Mouse (Mus musculus) layer of hippocampus, adult 9-11 months (tissue): ENCODE measurements around the gene Dab2ip.

ENCODE experiments used
- DNase-seq: peaks from one replicate; pipeline ENCODE4 v3.0.0; 2022

Dab2ip gene

DNA sequence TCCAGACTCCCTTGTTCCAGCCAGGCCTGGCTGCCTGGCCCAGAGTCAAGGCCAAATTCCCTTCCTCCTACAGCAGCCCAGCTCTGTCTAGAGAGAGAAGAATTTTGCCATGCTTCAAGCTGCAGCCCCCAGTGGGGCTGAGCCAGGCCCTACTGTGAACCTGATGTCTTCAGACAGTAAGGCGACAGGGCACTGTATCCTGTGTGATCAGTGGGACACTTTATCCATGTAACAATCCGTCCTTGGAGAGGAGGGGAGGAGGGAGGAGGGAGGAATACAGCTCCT, 1.4 kb downstream of the Dab2ip start:
- no peak for DNase-seq

DNA sequence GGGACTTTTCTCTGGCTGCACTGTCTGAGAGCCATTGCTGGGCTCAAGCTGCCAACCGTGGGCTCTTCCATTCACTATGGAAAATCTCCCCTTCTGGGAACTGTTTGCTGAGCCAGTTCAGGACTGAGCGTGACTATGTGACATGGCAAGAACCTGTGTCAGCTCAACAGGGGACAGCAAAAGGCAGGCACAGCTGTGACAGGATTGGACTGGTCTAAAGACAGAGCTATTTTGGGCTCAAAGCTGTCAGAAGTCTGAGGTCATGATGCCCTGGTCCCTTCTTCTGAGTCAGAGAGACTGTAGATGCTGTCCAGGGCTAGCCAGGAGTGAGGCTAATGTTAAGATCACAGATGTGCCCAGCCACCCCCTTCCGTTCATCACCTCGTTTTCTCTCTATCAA, 5.7 kb downstream of the Dab2ip start:
- DNase-seq: no peak

GRCm38 (mm10) chr2:35565051-35565836, 7.2 kb downstream of the Dab2ip start:
- DNase-seq: no peak

- no peak for DNase-seq
These were observed 9.1 kb downstream of the Dab2ip start for GRCm38 (mm10) chr2:35566957-35567693.

DNA sequence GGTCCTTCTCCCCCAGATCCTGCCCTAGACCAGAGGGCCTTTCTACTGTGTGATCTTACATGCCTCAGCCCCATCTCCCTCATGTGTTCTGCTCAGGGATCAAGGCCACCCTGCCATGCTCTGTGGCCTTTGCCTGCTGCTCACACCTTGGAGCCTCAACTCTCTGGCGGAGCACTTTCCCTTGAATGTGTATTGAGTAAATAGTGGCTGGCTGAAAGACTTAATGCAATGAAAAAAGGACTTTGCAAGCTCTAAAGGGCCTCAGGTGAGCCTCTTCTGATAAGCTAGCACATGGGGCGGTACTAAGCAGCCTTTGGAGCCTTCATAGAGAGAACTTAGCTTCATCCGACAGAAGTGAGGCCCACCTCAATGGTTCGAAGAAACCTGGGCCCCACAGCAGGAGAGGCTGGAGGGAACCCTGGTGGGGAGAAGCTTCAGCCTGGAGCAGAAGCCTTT, 9.7 kb downstream of the Dab2ip start:
- no peak for DNase-seq

DNA sequence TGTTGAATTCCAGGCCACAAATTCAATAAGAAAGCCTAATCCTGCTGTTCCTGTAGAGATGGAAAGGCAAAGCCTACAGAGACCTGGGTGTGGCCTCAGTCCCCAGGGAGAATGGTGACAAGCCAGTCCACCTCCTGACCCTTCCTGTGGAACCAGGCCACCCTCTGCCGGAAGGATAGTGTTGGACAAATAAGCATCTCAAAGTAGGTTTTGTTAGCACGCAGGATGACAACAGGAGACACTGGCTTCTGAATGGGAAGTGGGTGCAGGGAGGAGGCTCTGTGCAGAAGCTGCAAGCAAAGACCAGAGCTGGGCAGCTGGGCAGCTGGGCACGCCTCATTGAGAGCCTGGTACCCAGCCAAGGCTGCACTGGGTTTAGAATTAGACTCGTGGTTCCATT, 12.7 kb downstream of the Dab2ip start:
- DNase-seq: no peak

GRCm38 (mm10) chr2:35574643-35575042, 16.6 kb downstream of the Dab2ip start:
- no peak for DNase-seq

DNA sequence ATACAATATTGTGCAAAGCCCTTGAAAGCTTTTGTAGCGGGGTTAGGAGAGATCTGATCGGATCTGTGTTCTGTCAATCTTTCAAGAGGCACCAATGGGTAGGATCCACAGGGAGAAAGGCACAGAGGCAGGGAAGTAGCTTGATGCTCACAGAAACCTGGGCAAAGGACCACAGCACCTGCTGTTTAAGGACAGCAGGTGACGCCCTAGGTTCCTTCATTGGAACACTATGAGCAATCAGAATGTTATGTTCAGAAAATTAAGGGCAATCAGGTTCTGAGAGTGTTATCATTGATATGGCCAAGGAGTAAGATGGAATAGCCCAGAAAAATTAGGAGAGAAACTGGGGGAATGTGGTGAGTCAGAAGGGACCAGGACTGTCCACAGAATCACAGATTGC, 18.6 kb downstream of the Dab2ip start:
- DNase-seq: no peak

DNA sequence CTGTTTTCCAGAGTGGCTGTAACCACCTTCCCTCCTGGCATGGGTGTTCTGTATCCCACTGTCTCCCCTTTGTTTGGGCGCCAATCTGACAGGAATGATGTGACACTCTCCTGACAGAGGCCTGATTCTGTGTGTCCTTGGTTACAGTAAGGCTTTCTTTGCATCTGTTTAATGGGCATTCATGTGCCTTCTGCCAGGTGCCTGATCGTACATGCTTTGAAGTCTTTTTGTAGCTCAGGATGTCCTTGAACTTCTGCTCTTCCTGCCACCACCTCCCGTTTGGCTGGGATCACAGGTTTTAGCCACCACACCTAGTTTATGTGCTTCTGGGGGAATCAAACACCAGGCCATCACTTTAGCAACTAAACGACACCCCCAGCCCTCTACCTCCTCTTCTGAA, 22.0 kb downstream of the Dab2ip start:
- no peak for DNase-seq

DNA sequence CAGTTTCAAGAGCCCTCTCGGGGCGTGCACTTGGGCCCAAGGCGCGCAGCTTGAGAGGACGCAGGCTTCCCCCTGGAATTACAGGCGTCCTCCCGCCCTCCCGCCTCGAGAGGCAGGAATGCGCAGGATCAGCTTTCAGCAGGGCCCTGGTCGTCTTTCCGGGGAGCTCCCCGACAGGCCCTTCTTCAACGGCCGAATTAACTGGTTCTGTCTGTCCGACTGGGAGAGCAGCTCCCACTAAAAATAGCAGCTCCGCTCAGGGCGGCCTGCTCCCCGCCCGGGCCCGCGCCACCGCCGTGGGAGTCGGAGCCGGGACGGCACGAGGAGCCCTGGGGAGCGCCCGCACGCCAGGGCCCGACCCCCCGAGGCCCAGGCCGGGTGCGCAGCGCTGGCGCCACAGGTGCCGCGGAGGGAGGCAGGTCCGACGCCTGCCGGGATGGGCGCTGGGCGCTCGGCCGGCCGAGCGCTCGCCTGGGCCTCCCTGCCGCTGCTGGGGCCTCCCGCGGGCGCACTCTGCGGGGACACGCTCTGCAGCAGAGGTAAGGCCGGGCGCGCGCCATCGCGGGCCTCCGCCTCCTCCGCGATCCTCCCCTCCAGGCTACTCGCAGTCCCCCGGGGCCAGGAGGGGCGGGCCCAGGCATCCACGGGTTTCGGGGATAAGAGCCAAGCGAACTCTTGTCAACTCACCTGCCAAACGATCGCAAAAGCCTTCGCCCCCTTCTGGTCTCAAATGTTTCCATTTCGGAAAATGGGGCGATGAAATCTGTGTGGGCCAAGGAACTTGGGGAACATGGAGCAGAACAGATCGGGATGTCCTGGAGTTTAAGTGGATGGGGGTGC, 23.7 kb downstream of the Dab2ip start:
- DNase-seq: no peak

DNA sequence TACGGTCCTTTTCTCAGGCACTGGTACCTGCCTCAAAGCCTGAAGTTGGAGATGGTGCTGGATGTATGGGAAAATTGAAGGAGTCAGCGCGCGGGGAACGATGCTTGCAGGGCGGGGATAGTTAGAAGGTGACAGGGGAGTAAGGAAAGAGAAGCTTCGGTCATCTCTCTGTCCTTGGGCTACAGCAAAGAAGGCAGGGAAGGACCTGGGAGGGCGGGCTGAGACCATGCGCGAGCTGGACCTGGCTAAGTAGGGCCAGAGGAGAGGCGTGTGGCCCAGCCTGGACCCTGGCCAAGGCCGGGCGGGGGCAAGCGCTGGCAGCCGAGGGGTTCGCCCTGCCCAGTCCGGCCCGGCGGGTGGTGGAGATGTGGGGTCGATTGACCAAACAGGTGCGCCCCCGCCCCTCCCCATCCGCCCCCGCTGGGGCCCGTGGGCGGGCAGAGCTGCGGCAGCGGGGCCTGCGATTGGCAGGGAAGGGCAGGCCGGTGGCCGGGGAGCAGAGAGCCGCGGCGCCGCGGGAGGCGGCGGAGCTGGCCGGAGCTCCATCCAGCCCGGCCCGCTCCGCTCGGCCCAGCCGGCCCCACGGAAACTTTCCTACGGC, 24.4 kb downstream of the Dab2ip start:
- peak; percentile 33 for DNase-seq

GRCm38 (mm10) chr2:35583406-35583805, 25.3 kb downstream of the Dab2ip start:
- no peak for DNase-seq

DNA sequence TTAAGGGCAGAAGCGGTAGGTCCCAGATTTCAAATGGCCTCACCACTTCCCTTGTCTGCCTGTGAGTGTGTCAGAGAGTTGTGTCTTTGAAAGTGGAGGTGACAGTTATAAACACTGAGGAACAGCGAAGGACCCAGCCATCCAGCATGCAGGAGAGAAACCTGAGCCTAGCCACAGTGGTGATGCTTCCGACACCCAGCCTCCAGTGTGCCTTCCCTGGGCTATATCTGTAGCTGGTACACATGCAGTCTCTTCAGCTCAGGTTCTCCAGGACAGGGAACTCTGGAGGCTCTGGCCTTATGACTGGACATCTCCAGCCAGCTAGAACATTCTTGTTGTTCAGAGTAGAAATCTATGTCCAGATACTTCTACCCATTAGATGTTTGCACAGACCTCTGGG, 25.9 kb downstream of the Dab2ip start:
- no peak for DNase-seq

DNA sequence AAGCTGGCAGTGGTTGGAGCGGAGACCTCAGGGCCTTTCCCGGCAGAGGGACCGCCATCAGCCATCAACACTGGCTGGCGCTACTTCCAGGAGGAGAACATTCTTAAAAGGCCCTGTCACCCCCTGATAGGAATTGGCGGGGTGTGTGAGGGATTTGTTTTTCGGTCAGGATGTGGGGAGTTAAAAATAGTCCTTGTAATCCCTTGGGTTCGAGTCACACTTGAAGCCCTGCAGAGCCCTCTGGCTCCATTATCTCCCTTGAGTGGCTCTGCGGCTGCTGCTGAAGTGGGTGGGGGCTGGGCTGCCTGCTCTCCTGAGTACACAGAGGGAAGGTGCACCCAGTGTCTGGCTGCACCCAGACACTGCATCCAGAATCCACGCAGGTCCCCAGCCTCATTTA, 30.3 kb downstream of the Dab2ip start:
- DNase-seq: no peak

DNA sequence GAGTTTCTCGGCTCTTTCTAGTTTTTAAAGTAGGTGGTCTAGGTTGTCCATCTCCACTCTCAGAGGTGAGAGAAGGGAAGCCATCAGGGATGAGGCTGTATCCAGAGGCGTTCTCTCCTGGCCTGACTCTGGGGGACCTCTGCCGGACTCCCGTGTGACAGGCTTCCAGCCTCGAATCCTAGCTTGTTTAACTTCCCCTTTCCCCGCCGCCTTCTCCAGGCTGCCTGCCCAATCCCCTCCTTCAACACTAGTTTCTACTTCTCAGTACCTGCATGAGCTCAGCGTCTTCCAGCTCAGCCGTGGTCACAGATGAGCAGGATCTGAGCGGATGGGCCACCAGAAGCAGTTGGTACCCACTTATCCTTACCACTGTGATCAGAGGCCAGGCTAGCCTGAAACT, 31.3 kb downstream of the Dab2ip start:
- no peak for DNase-seq

- DNase-seq: no peak
These were observed 31.7 kb downstream of the Dab2ip start for GRCm38 (mm10) chr2:35589800-35590199.

DNA sequence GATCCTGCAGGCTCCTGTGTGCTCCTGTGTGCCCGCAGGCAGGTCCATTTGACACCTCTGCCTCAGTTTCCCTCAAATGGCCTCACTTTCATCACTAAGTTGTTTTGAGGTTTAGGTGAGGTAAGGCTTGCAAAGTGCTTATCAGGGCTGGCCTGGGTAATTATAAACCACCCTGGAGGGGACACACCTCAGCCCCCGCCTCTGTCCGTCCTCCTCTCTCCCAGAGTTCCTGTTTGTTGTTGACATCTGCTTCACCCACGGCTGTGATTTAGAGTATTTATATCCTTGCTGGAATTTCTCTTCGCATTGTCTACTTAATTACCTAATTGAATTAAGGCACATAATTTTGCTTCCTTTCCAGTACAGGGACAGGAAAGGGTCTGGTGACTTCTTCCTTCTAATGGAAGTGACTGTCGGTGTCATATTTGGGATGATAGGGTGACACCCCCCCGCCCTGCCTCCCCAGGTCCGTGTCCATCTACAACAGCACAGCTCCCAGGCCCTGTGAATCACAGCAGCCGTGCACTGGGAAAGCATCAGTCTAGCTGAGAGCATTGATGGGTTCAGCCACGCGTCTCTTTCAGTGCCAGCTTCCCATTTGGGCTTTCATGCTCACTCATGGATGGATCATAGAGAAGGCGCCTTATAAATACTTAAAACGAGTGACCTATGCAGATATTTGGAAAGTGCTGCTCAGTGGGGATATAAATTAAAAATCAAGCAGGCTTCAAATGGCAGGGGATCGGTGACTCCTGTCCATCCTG, 34.1 kb downstream of the Dab2ip start:
- no peak for DNase-seq

DNA sequence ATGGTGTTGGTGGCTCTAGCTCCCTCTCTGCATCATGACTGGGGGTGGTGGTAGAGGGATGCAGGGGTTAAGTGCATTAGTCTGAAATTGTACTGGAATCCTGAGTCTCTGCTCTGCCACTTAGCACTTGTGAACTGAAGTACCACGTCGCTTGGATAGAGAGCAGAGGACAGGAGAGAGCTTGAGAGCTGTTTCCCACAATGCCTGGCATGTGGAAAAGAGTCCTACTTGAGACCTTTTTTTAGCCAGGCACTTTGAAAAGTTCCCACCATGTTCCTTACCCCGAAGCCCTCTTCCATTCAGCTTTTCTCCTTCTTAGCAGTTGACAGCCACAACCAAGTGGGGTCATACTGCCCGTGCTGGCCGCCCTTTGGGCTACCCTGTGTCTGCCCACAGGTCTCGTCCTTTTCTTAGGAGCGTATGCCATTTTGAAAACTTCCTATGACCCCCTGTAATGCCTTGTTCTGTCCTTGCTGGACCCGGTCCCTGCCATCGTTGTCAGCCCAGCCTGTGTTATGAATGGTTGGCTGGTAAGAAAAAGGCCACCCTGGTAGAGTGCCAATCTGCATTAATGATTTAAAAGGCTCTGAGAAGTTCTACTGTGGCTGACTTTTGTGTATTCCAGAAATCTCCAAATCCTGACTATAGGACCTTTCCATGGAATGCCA, 34.8 kb downstream of the Dab2ip start:
- DNase-seq: no peak

- DNase-seq: no peak
These were observed 35.8 kb downstream of the Dab2ip start for GRCm38 (mm10) chr2:35593889-35594288.

DNA sequence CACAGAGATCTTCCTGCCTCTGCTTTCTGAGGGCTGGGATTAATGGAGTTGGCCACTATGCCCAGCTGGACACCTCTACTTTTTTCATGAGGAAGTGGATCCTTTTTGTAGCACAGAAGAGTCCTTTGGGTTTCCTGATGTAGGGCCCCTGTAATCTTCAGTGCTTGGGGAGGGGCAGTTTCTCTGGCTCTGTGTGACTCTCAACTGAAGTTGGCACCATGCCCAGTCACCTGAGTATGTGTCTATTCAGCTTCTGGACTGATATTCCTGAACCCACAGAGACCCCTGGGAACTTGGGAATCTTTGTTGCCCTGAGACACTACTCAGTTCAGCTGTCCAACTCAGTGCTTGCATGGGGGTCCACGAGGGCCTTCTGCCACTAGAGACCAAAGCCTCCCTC, 37.0 kb downstream of the Dab2ip start:
- no peak for DNase-seq

GRCm38 (mm10) chr2:35595718-35596117, 37.7 kb downstream of the Dab2ip start:
- DNase-seq: no peak

DNA sequence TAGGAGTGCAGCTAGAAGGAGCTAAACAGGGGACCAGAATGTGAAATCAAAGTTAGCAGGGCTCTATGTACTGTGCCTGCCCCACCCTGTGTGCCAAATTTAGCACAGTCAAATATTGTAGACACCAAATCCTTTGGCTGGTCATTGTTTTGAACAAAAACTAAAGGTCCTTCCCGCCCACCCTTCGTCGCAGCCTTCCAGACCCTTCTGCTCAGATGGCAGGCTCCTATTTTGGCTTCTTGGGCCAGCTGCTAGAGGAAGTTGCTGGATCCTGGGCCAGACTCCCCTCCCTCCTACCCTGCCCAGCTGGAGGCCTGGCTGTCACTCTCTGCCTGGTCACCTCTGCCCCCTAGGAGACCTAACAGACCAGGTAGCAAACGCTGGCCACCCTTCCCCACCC, 38.7 kb downstream of the Dab2ip start:
- DNase-seq: no peak
